Mouse (Mus musculus) lung, postnatal 4 days (tissue): ENCODE measurements around the gene Taf8.
A peak's percentile ranks its signal among the peaks of the same experiment; 100 is the strongest.

ENCODE experiments used
- DNase-seq, 2 experiments: peaks; one replicate each; pipeline ENCODE4 v3.0.0; 2021

Taf8 gene

GRCm38 (mm10) chr17:47501946-47502706, at the start of gene Taf8:
TSS of gene Taf8 (minus strand) at chr17:47502292.
- peak; percentile 95 to 96 for DNase-seq

- no peak for DNase-seq
These were observed 49.0 kb upstream of the Taf8 start for GRCm38 (mm10) chr17:47551049-47551448.

- DNase-seq, result peak in 1 of 2 experiments; percentile 17
These were observed 43.8 kb upstream of the Taf8 start for GRCm38 (mm10) chr17:47545861-47546331.

DNA sequence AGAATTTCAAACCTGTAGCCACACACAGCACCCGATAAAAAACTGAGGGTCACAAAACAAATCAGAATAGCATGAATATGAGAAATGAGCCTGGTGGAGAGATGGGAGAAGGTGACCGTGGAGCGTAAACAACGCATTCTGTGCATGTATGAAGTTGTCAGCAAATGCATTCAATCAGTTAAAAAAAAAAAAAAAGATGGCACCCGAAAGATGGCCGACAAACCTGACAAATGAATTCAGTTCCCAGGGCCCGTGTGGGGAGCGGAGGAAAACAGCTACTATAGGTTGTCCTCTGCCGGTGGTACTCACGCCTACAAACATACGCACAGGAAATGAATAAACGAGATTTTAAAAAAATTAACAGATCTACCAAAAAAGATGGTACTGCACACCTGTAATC, 43.1 kb upstream of the Taf8 start:
- no peak for DNase-seq

DNA sequence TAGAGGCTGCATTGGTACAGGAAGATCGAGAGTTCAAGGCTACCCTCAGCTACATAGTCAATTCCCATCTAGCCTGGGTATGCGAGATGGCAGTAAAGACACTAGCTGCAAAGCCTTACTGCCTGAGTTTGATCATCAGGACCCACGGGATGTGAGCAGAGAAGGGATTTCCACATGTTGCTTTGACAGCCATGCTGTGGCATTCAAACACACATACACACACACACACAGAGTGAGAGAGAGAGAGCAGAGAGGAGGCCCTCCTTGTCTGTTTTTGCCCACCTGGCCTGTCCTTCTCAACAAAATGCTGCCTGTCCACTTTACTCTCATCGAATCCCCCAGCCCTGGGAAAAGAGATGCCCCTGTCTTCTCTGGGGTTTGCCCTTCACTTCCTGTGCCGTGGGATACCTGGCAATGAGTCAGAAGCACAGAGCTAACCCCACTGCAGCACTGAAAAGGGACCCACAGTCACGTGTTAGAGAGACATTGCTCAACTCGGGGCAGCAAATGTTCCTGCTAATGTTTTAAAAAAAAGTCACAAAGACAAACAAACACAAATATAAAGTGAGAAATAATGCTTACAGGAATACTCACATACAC, 41.1 kb upstream of the Taf8 start:
- peak in 1 of 2 experiments; percentile 24 for DNase-seq

DNA sequence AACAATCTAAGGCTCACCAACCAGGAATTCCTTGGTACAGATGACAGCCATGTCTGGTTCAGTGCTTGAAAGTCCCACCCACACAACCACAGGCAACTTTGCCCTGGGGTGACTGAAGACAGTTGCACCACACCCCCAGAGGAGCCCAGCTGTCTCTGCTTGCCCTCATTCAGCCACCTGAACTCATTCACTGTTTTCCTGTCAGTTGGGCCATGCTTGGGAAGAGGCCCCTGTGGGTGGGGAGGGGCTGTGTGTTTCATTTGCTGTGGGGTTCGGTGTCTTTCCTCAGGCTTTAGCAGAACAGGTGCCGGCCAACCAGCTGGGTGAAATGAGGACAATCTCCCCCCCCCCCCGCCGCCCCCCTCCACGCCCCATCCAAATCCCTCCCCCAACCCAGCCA, 40.0 kb upstream of the Taf8 start:
- DNase-seq, result peak in 1 of 2 experiments; percentile 21

DNA sequence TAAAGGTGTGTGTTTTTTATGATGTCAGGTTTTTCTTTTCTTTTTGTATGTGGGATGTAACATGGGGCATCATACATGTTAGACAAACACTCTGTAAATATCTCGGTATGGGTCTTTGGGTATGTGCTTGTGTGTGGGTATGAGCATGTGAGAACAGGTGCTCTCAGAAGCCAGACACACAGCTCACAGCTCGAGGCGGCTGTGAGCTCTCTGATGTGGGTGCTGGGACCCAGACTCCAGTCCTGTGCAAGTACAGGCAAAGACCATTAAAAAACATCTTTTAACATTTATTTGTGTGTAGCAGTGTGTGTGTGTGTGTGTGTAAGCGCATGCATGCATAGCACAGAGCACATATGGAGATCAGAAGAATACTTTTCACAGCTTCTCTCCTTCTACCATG, 37.0 kb upstream of the Taf8 start:
- DNase-seq, result no peak

DNA sequence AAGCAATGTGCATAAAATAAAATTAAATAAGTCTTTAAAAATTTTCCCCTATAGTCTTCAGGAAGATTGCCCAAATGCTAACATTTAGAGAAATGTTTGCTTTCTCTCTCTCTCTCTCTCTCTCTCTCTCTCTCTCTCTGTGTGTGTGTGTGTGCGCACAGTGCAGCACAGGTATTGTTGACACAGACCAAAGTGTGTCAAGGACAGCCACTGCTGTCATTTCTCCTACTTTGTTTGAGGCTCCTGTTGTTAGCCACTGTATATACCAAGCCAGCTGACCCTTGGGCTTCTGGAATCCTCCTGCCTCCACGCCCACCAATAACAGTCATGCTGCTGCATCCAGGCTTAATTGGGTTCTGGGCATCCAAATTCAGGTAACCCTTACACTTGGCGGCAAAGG, 36.0 kb upstream of the Taf8 start:
- DNase-seq, result no peak

DNA sequence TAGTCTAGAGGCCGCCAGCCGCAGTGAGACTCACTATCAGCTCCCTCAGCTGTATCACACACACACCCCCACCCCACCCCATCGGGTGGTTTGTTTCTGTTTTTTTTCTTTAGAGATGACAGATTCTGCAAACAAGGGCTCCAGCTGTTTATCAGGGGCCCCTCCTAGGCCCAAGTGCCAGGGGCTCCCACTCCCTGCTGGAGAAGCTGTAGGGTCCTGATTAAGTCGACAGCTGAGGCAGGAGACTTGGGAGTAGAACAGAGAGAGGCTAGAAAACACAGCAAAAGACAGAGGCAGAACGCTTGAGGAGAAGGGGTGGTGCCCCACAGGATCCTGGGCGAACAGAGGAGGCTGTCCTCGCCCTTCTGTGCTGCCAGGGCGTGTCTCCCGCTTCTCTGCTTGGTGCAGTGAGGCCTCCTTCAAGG, 33.7 kb upstream of the Taf8 start:
- no peak for DNase-seq

- no peak for DNase-seq
These were observed 31.6 kb upstream of the Taf8 start for GRCm38 (mm10) chr17:47533691-47534090.

GRCm38 (mm10) chr17:47532364-47532763, 30.3 kb upstream of the Taf8 start:
- no peak for DNase-seq

DNA sequence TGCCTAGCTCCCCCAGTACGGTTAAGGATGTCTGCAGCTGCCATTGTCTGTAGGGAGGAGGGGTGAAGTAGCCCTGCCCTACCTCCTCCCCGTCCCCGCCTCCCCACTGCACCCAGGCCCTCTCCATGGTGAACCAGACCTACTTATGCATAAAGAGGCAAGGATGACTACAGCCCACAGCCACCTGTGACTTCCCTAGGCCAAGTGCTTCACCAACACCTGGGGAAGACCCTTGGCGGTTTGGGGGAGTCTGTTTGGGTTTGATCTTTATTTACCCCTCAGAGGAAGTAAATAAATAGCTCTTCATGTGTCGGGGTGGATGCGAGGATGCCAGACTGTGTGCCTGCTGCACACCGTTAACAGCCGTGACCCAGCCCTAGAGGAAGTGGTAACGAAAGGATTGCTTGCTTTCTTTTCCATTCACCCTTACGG, 29.3 kb upstream of the Taf8 start:
- DNase-seq, result no peak

GRCm38 (mm10) chr17:47529595-47529994, 27.5 kb upstream of the Taf8 start:
- DNase-seq, result no peak

- no peak for DNase-seq
These were observed 26.8 kb upstream of the Taf8 start for GRCm38 (mm10) chr17:47528919-47529318.

DNA sequence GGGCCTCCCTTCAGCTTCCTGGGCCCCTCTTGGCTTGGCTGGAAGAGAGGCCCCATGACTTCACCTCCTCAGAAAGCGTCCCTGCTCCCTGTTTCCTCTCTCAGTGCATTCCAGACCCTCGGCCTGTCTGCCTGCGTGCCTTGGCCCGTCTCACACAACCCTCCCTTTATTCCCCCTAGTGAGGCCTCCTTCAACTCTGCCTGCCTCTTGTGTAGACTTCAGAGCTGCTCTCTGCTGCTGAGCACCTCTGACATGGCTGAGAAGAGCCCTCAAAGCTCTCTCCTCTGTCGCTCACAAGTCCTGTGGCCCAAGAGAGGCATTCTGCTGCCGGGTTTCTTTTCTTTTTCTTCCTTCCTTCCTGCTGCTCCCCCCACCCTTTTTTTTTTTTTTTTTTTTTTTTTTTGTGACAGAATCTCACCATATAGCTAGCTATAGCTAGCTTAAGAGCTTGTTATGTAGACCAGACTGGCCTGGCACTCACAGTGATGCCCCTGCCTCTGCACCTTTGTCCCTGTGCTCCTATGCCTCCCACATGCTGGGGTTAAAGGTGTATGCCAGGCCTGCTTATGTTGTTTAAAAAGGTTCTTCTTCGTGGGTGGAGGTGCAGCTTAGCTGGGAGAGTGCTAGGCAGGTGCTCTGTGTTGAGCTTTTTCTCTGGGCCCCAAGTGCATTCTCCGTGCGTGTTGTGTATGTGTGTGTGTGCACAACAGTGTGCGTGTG, 25.6 kb upstream of the Taf8 start:
- DNase-seq, result peak; percentile 69 to 86

DNA sequence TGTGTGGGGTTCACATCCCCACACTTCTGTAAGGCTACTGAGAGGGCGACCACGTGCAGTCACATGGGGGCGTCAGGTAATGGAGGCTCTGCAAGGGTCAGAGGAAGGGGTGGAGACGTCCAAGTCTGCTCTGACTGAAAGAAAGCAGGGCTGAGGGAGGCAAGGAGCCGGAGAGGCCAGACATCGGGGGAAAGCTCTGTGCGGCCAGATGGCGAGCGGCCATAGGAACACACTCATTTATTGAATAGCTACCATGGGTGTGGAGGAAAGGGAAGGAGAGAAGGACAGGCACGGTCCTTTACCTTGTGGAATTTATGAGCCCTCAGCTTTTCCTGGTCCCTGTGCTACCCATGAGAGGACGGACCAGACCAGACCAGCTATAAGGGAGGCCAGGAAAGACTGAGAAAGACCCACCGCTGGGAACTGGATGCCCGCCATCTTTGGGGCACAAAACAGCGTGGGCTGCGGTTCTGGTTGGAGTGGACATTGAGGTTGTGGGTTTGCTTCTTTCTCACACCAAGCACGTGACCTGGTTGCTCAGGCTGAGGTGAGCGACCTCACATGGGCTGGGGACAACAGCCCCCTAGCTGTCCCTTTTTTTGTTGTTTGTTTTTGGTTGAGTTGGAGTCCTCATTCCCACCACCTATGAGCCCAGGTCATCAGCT, 24.9 kb upstream of the Taf8 start:
- DNase-seq, result peak in 1 of 2 experiments; percentile 39

- DNase-seq, result no peak
These were observed 22.9 kb upstream of the Taf8 start for GRCm38 (mm10) chr17:47524991-47525390.

- no peak for DNase-seq
These were observed 22.0 kb upstream of the Taf8 start for GRCm38 (mm10) chr17:47524055-47524454.

DNA sequence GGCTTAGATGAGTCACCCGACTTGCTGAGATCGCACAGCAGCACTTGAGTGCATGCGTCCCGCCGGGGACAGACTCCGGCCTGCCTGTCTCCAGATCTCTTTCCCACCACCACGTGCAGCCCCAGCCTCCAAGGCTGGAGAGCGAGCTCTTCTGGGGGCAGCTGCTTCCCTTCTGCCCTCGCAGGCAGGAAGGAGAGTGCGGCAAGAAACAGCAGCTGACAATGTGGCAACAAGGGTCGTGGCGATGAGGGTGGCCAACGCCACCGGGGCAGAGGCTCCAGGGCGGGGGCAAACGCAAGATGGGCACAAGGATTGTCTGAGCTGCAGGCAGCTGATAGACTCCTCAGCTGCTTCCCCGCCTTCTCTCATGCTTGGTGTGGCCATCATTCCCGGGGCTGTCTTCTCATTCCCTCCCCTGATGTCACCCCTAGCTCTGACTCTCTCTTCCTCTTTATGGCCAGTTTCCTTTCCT, 21.2 kb upstream of the Taf8 start:
- DNase-seq, result peak; percentile 73 to 90

DNA sequence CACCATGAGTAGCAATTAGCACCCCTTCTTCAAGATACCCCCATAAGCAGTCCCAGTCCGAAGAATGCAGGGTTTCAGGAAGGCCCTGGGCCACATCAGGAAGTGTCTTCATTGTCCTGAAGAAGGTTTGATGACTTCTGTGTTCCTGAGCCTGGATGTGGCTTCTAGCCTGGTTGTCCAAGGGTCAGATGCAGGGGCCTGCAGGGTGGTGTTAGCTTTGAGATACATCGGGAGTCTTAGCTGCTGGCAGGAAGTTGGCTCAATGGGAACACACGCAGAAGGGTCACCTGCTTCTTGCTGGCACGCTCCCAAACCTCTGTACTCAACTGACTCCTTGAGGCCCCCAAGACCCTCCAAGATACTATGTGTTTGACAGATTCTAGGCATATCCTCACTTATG, 20.4 kb upstream of the Taf8 start:
- peak; percentile 43 to 44 for DNase-seq

GRCm38 (mm10) chr17:47521551-47522258, 19.6 kb upstream of the Taf8 start:
- peak; percentile 80 to 90 for DNase-seq

- DNase-seq, result peak; percentile 53 to 69
These were observed 16.1 kb upstream of the Taf8 start for GRCm38 (mm10) chr17:47518205-47518604.
